Mouse (Mus musculus): ENCODE measurements around the gene C2cd4c. TPM values are rescaled to one million over a fixed set of nuclear protein-coding genes. Genes with fewer than 3 reads are reported as not detected.

C2cd4c gene
- total RNA-seq, 1 experiment from 2014 or later = 0.09 TPM

DNA sequence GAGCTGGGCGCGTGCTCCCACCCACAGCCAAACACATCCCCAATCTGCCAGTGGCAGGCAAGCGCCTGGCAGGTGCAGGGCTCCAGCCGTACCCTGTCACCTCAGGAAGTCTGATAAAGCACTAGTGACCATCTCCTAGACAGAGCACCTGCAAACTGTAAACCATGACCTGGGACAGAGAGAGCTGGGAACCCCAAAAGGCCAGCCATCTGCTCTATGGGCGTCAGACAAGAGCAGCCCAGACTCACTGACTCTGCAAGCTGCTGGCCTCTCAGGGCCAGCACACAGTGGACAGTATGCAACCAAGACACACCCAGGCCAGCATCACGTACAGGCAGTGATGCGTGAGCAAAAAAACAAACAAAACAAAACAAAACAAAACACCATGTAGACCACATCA lies 34.9 kb downstream of the C2cd4c start:
- DNase-seq = no peak

DNA sequence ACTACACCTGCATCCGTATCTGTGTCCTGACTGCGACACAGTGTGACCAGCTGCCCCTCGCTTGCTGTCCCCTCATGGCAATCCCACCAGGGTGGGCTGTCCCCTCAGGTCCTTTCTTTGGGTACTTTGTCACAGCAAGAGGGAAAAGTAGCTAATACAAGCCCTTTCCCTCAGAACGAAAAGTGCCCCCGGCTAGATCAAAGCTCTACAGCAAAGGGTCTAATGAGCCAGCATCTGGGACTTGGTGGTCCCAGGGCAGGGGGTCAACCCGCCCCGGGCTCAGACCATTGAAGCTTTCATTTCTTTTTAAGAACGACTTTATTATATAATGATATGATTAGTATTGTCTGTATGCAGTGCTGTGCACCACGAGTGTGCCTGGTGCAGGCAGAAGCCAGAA lies 35.5 kb downstream of the C2cd4c start:
- no peak for DNase-seq

DNA sequence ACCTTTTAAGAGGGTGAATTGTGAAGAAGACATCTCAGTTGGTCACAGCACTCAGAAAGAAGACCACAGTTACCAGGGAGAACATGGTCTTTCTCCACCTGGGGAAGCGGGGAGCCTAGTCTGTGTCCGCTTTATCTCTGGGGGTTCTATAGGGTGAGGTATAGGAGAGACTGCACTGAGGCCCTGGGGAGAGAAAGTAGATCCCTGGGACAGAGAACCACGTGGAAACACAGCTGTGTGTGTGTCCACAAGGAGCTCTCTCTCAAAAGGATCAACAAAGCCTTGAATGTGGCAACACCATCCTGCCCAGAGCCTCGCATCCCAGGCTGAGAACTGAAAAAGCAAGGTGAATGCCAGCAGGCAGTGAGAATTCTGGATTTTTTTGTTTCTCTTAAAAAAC lies 36.4 kb downstream of the C2cd4c start:
- DNase-seq = no peak

DNA sequence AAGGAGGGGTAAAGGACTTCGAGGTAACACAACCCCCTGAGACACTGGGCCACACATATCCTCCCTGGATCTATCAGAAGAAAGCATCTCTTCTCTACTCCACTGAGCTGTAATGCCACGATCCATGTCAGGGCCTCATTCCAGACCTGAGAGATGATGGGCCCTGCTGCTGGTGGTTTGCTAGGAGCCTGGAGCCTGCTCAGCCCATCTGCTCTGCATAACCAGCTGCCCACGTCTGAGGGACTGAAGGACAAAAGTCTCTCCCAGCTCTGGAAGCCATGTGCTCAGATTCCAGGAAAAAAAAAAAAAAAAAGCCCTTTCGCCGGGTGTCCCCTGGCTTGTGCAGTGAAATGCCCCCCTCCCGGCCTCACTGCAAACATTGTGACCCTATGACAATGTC lies 38.1 kb downstream of the C2cd4c start:
- DNase-seq = no peak

DNA sequence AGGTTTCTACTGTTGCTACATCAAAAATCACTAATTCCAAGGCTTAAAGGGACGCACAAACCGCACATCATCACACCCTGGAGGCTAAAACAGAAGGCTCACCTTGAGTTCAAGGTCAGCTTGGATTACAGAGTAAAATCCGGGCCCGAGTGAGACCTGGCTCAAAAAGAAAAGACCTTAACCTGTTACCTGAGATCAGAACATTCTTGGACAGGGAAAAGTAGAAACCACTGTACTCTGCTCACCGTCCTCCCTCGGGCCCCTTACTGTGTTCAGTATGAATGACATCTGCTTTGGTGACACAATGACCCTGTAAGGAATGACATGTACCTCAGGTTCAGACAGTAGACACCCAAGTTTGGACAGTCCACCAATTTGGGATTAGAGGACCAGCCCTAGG lies 39.0 kb downstream of the C2cd4c start:
- no peak for DNase-seq

DNA sequence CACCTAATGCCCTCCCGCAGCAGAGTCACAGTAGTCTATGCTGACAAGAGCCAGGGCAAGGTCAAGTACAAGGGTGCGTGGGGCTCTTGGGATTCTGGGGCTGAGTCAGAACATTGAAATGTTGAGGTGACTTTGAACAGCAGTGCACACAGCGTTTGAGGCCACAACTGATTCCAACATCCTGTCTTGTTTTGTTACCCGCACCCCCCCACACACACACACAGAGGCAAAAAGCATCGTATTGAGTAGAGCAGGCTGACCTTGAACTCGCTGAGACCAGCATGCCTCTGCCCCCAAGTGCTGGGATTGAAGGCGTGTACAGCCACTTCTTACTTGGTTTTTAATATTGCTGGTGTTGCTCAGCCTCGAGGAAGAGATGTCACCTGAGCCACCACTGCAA lies 39.5 kb downstream of the C2cd4c start:
- DNase-seq = no peak

DNA sequence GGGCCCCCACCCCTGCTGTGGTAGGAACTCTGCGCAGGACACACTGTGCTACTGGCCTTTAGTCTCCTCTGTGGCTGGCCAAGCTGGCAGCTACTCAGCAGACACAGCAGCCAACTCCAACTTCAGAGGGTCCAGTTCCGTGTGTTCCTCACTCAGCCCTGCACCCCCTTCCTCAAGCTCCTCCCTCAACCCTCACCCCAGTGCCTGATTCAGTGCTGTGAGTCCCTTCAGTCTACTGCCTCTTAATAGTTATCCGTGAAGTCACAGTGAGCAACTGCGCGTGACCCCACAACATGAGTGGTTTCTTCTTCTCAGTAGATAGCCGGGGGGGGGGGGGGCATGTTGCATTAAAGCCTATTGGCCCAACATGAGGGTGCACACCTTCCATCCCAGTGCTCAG lies 40.2 kb downstream of the C2cd4c start:
- no peak for DNase-seq

DNA sequence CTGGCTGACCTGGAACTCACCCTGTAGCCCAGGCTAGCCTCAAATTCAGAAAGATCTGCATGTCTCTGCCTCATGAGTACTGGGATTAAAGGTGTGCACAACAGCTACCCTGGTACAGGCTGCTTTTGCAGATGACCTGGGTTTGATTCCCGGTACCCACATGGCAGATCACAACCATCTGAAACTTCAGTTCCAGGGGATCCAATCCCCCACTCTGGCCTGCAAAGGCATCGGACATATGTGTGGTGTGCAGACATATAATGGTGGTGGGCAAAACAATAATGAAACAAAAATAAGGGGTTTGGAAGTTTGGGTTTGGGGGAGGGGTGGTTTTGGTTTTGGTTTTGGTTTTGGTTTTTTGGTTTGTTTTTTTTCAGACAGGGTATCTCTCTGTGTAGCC lies 42.5 kb downstream of the C2cd4c start:
- DNase-seq = no peak

DNA sequence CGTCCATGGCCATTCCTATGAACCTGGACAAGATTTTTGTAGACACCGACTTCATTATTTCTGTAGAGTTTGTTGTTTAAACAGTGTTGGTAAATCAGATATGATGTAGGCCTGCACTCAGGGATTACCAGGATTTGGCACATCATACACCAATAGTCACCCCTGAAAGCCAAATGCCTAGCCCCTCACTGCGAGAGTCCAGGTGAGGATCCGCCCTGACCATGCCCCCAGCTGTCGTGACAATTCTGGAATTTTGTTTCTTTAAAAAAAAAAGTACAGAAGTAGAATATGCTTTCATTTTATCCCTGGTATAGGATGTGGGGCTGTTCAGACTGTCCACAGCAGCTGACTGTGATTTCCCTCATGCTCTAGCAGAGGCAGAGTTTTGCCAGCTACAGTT lies 43.9 kb downstream of the C2cd4c start:
- no peak for DNase-seq

DNA sequence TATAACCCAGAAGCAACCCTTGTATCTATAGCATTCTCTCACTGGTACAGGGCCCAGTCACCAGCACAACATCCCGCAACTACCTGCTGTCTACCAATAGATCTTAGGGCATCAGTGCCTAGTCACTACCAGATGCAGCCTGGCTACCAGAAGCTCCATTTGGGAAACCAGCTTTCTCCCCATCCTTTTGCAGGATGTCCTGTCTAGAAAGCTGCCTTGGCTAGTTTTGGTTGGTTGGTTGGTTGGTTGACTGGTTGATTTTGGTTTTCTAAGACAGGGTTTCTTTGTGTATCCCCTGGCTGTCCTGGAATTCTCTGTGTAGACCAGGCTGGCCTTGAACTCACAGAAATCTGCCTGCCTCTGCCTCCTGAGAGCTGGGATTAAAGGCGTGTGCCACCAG lies 54.1 kb downstream of the C2cd4c start:
- DNase-seq = no peak

DNA sequence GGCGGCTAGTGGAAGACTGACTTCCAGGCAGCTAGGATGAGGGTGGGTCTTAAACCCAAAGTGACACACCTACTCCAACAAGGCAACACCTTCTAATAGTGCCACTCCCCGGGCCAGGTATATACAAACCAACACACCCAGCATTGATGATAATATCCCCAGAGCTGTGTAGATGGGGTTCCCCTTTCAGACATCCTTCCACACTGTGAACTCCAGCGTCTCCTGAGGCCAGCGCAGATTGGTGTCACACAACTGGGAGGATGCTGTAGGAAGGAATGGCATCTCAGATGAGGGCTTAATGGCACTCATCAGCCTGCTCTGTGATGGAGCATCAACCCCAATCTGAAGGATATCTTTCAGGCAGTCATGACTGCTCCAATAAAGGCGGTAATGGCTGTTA lies 56.3 kb downstream of the C2cd4c start:
- DNase-seq = no peak

DNA sequence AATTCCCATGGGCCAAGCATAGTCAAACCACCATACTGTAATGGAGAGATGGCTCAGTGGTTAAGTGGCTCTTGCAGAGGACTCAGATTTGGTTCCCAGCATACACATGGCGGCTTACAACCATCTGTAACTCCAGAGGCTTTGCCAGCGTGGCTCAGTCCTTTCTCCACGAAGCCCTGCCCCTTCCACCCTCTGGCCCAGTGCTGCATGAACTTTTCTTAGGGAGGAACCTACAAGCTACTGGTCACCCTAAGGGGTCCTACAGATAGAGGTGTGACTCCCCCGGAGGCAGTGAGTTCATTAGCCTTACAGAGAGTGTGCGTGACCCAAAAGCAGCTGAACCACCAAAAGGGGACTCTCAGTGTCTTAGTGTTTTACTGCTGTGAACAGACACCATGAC lies 56.9 kb downstream of the C2cd4c start:
- DNase-seq = no peak

Other genes starting within 250 kb of the C2cd4c start
- gene Vmn2r83, start 145.3 kb downstream of the C2cd4c start, total RNA-seq (2021) = not detected in 2 replicates
- 28.3 and 32.1 TPM in 2 replicates for gene Plpp2, start 80.2 kb downstream of the C2cd4c start, total RNA-seq (2021)
- gene Mier2, start 58.8 kb downstream of the C2cd4c start, total RNA-seq (2021) = 33.6 and 46.1 TPM in 2 replicates
- gene Theg, start 26.7 kb downstream of the C2cd4c start, total RNA-seq (2021) = not detected in 2 replicates
- 3.5 and 4.4 TPM in 2 replicates for gene Shc2, start 23.9 kb upstream of the C2cd4c start, total RNA-seq (2021)
- not detected in 2 replicates for gene Odf3l2, start 31.7 kb upstream of the C2cd4c start, total RNA-seq (2021)
- gene Madcam1, start 50.5 kb upstream of the C2cd4c start, total RNA-seq (2021) = not detected in 2 replicates
- gene Tpgs1, start 55.3 kb upstream of the C2cd4c start, total RNA-seq (2021) = 35.0 and 36.5 TPM in 2 replicates
- 78.6 and 89.8 TPM in 2 replicates for gene Cdc34, start 68.2 kb upstream of the C2cd4c start, total RNA-seq (2021)
- gene Gzmm, start 75.0 kb upstream of the C2cd4c start, total RNA-seq (2021) = 1.2 and 1.6 TPM in 2 replicates
- gene Bsg, start 90.5 kb upstream of the C2cd4c start, total RNA-seq (2021) = 522 and 531 TPM in 2 replicates
- gene Hcn2, start 102.6 kb upstream of the C2cd4c start, total RNA-seq (2021) = 5.4 and 7.7 TPM in 2 replicates
- 70.4 and 74.1 TPM in 2 replicates for gene Polrmt, start 132.6 kb upstream of the C2cd4c start, total RNA-seq (2021)
- not detected in 2 replicates for gene Fgf22, start 141.1 kb upstream of the C2cd4c start, total RNA-seq (2021)
- gene Rnf126, start 152.9 kb upstream of the C2cd4c start, total RNA-seq (2021) = 59.5 and 63.8 TPM in 2 replicates
- 8.5 and 10.6 TPM in 2 replicates for gene Fstl3, start 163.2 kb upstream of the C2cd4c start, total RNA-seq (2021)
- not detected in 2 replicates for gene Prss57, start 176.9 kb upstream of the C2cd4c start, total RNA-seq (2021)
- 57.1 and 99.3 TPM in 2 replicates for gene Palm, start 179.5 kb upstream of the C2cd4c start, total RNA-seq (2021)
- 0.64 and 1.00 TPM in 2 replicates for gene Misp, start 207.0 kb upstream of the C2cd4c start, total RNA-seq (2021)
- gene Ptbp1, start 240.4 kb upstream of the C2cd4c start, total RNA-seq (2021) = 224 and 249 TPM in 2 replicates